In genomic region chr5:114588416-114588815, GRCm38 (mm10) we compare ENCODE assay signal across 16 mouse cellular contexts. TPM values are rescaled to one million over a fixed set of nuclear protein-coding genes. Genes with fewer than 3 reads are reported as not detected.
DNase-seq lines count a peak whose midpoint lies in the region; ATAC-seq and TF ChIP-seq lines count a peak whose summit lies in the region.
"Had no signal": no experiment of that assay in that cellular context is flagged by ENCODE, and none has a peak within 500 bp of the region (broad histone marks: within the 10 kb centered on the region; RNA-seq: fewer than 3 reads in every experiment).

No protein-coding gene starts in this region.

- ATAC-seq in forebrain, embryonic 11.5 days (replicated peaks; ENCODE audit: low FRiP score), result no peak
- ATAC-seq in forebrain, embryonic 16.5 days, result no peak
- peak; percentile 45 for ATAC-seq in kidney, postnatal 0 days (replicated peaks; ENCODE audit: low FRiP score, low read depth)
- no peak for ATAC-seq in hindbrain, embryonic 16.5 days
- no peak for ATAC-seq in neural tube, embryonic 13.5 days (ENCODE audit: low read depth)

- H3K27me3 ChIP-seq in forebrain, embryonic 11.5 days (ENCODE audit: control insufficient read depth, insufficient read depth, low read length), result no peaks in the 10 kb centered on the region
- H3K27me3 ChIP-seq in forebrain, embryonic 16.5 days (replicated peaks; ENCODE audit: control insufficient read depth, insufficient read depth, low read length), result peaks cover 40% of the 10 kb centered on the region
- no peaks in the 10 kb centered on the region for H3K27me3 ChIP-seq in kidney, postnatal 0 days (ENCODE audit: insufficient read depth, low read length)
- no peaks in the 10 kb centered on the region for H3K27me3 ChIP-seq in hindbrain, embryonic 16.5 days (replicated peaks; ENCODE audit: control insufficient read depth, insufficient read depth, low read length)
- H3K27me3 ChIP-seq in neural tube, embryonic 13.5 days, result no peaks in the 10 kb centered on the region
- H3K27me3 ChIP-seq: stomach, embryonic 15.5 days had no signal

- no peak overlapping the region for H3K9ac ChIP-seq in forebrain, embryonic 11.5 days (ENCODE audit: low read length)
- H3K9ac ChIP-seq in forebrain, embryonic 16.5 days (replicated peaks; ENCODE audit: low read depth, low read length), result no peak overlapping the region
- no peak overlapping the region for H3K9ac ChIP-seq in kidney, postnatal 0 days (ENCODE audit: low read depth, low read length)
- H3K9ac ChIP-seq in hindbrain, embryonic 16.5 days (ENCODE audit: low read depth, low read length), result 0 out of 2 replicates have a peak overlapping the region, but pooled peaks have one; percentile 28
- peak overlapping the region; percentile 47 for H3K9ac ChIP-seq in neural tube, embryonic 13.5 days
- H3K9ac ChIP-seq: heart, embryonic 13.5 days; liver, embryonic 13.5 days; stomach, embryonic 15.5 days had no signal

- H3K4me1 ChIP-seq in forebrain, embryonic 11.5 days (replicated peaks; ENCODE audit: control insufficient read depth, insufficient read depth, low read length), result peaks cover 76% of the 10 kb centered on the region
- H3K4me1 ChIP-seq in forebrain, embryonic 16.5 days (replicated peaks; ENCODE audit: control insufficient read depth, insufficient read depth, low read length), result peaks cover 77% of the 10 kb centered on the region
- H3K4me1 ChIP-seq in kidney, postnatal 0 days (replicated peaks; ENCODE audit: insufficient read depth, low read length), result peaks cover 82% of the 10 kb centered on the region
- H3K4me1 ChIP-seq in hindbrain, embryonic 16.5 days (ENCODE audit: control insufficient read depth, insufficient read depth, low read depth, low read length), result peaks cover 73% of the 10 kb centered on the region
- H3K4me1 ChIP-seq in neural tube, embryonic 13.5 days (replicated peaks), result peaks cover 98% of the 10 kb centered on the region

- 58% methylated on average over 10 of the region's 10 CpGs for WGBS in forebrain, embryonic 11.5 days
- 58% methylated on average over 10 of the region's 10 CpGs for WGBS in forebrain, embryonic 16.5 days
- WGBS in kidney, postnatal 0 days, result 25% methylated on average over 10 of the region's 10 CpGs
- 48% methylated on average over 10 of the region's 10 CpGs for WGBS in hindbrain, embryonic 16.5 days
- 51% methylated on average over 10 of the region's 10 CpGs for WGBS in neural tube, embryonic 13.5 days

- H3K4me3 ChIP-seq in forebrain, embryonic 11.5 days (ENCODE audit: low read depth, low read length), result no peak overlapping the region
- H3K4me3 ChIP-seq in forebrain, embryonic 16.5 days (replicated peaks; ENCODE audit: low read length), result no peak overlapping the region
- no peak overlapping the region for H3K4me3 ChIP-seq in kidney, postnatal 0 days (replicated peaks; ENCODE audit: low read depth, low read length)
- H3K4me3 ChIP-seq in hindbrain, embryonic 16.5 days (ENCODE audit: low read length), result no peak overlapping the region
- H3K4me3 ChIP-seq in neural tube, embryonic 13.5 days, result no peak overlapping the region
- H3K4me3 ChIP-seq: heart, embryonic 13.5 days; liver, embryonic 13.5 days; megakaryocyte, embryonic 14.5 days; stomach, embryonic 15.5 days had no signal

- no peaks in the 10 kb centered on the region for H3K36me3 ChIP-seq in forebrain, embryonic 11.5 days (ENCODE audit: control insufficient read depth, insufficient read depth, low read length)
- H3K36me3 ChIP-seq in forebrain, embryonic 16.5 days (ENCODE audit: control insufficient read depth, insufficient read depth), result no peaks in the 10 kb centered on the region
- H3K36me3 ChIP-seq in kidney, postnatal 0 days (ENCODE audit: insufficient read depth, low read length), result no peaks in the 10 kb centered on the region
- H3K36me3 ChIP-seq in hindbrain, embryonic 16.5 days (ENCODE audit: control insufficient read depth, insufficient read depth, low read length), result no peaks in the 10 kb centered on the region
- H3K36me3 ChIP-seq in neural tube, embryonic 13.5 days, result no peaks in the 10 kb centered on the region
- H3K36me3 ChIP-seq: heart, embryonic 13.5 days; liver, embryonic 13.5 days; stomach, embryonic 15.5 days had no signal

- DNase-seq in forebrain, embryonic 11.5 days (ENCODE audit: low spot score), result no peak
- peak; percentile 83 for DNase-seq in kidney, postnatal 0 days (ENCODE audit: low spot score)
- DNase-seq in kidney, adult 8-10 months, result no peak
- DNase-seq in heart, adult 9 months (ENCODE audit: low spot score in 2 of 2), result no peak
- DNase-seq in cerebellum, adult 11-12 months, result no peak
- DNase-seq: cerebellum, postnatal 14 days; layer of hippocampus, postnatal 36 days; left cerebral cortex, postnatal 4 days; right cerebral cortex, adult 18-20 months had no signal

- TF ChIP-seq CTCF in kidney, postnatal 0 days (IDR thresholded peaks at IDR 0.05; ENCODE audit: low read depth), result no peak

- no peaks in the 10 kb centered on the region for H3K9me3 ChIP-seq in forebrain, embryonic 11.5 days (ENCODE audit: control insufficient read depth, low read length)
- no peaks in the 10 kb centered on the region for H3K9me3 ChIP-seq in forebrain, embryonic 16.5 days (ENCODE audit: control insufficient read depth, low read length)
- H3K9me3 ChIP-seq in kidney, postnatal 0 days (replicated peaks; ENCODE audit: low read length), result no peaks in the 10 kb centered on the region
- H3K9me3 ChIP-seq in hindbrain, embryonic 16.5 days (ENCODE audit: control insufficient read depth, low read length), result no peaks in the 10 kb centered on the region
- no peaks in the 10 kb centered on the region for H3K9me3 ChIP-seq in neural tube, embryonic 13.5 days
- H3K9me3 ChIP-seq: heart, embryonic 13.5 days; liver, embryonic 13.5 days; megakaryocyte, embryonic 14.5 days; stomach, embryonic 15.5 days had no signal

- H3K4me2 ChIP-seq in forebrain, embryonic 11.5 days (ENCODE audit: low read depth, low read length, severe bottlenecking), result no peak overlapping the region
- H3K4me2 ChIP-seq in forebrain, embryonic 16.5 days (ENCODE audit: low read length), result no peak overlapping the region
- H3K4me2 ChIP-seq in kidney, postnatal 0 days (ENCODE audit: low read length), result no peak overlapping the region; the same call in 1 of the 2 replicates
- H3K4me2 ChIP-seq in hindbrain, embryonic 16.5 days (ENCODE audit: low read length), result no peak overlapping the region
- H3K4me2 ChIP-seq in neural tube, embryonic 13.5 days, result no peak overlapping the region
- H3K4me2 ChIP-seq: heart, embryonic 13.5 days; stomach, embryonic 15.5 days had no signal

- H3K27ac ChIP-seq in forebrain, embryonic 11.5 days (ENCODE audit: low read depth, low read length), result peak overlapping the region; percentile 20; the same call in 1 of the 2 replicates
- no peak overlapping the region for H3K27ac ChIP-seq in forebrain, embryonic 16.5 days (ENCODE audit: low read length)
- peak overlapping the region; percentile 79 for H3K27ac ChIP-seq in kidney, postnatal 0 days
- H3K27ac ChIP-seq in hindbrain, embryonic 16.5 days (ENCODE audit: low read depth, low read length), result peak overlapping the region; percentile 52
- H3K27ac ChIP-seq in neural tube, embryonic 13.5 days (replicated peaks), result peak overlapping the region; percentile 71
- H3K27ac ChIP-seq: heart, embryonic 13.5 days; liver, embryonic 13.5 days; stomach, embryonic 15.5 days had no signal

RNA-seq across cellular contexts. Expression of gene Fam222a, which starts 20.6 kb away (rescaled TPM):
- polyA plus RNA-seq in forebrain, embryonic 11.5 days (2014; fragmentation: Nextera tagmentation; extraction: Ambion mirVana), result 8.7 and 9.4 TPM in 2 replicates
- polyA plus RNA-seq in forebrain, embryonic 16.5 days (2015; fragmentation: Nextera tagmentation; extraction: Ambion mirVana), result 4.3 and 4.4 TPM in 2 replicates
- 5.0 and 5.8 TPM in 2 replicates for polyA plus RNA-seq in kidney, postnatal 0 days (2015; fragmentation: Nextera tagmentation; extraction: Ambion mirVana)
- polyA plus RNA-seq in hindbrain, embryonic 16.5 days (2015; fragmentation: Nextera tagmentation; extraction: Ambion mirVana), result 4.7 and 4.9 TPM in 2 replicates
- polyA plus RNA-seq in neural tube, embryonic 13.5 days (2015; fragmentation: Nextera tagmentation; extraction: Ambion mirVana), result 6.1 and 6.8 TPM in 2 replicates

Comparison
In these comparisons a context has a peak if more than half of its experiments do, and no peak if none do; other contexts are left out.
1. H3K9ac ChIP-seq: peak in hindbrain, embryonic 16.5 days (single experiment) and neural tube, embryonic 13.5 days (single experiment); none in forebrain, embryonic 11.5 days (single experiment), forebrain, embryonic 16.5 days (single experiment) and kidney, postnatal 0 days (single experiment).